Mouse (Mus musculus): ENCODE measurements at regions not wholly inside any gene's neighbourhood (a gene's known extent, or its start where the extent isn't known, plus 50 kb on each side); places are given as distances from the start of the nearest gene placed in this dataset.

DNA sequence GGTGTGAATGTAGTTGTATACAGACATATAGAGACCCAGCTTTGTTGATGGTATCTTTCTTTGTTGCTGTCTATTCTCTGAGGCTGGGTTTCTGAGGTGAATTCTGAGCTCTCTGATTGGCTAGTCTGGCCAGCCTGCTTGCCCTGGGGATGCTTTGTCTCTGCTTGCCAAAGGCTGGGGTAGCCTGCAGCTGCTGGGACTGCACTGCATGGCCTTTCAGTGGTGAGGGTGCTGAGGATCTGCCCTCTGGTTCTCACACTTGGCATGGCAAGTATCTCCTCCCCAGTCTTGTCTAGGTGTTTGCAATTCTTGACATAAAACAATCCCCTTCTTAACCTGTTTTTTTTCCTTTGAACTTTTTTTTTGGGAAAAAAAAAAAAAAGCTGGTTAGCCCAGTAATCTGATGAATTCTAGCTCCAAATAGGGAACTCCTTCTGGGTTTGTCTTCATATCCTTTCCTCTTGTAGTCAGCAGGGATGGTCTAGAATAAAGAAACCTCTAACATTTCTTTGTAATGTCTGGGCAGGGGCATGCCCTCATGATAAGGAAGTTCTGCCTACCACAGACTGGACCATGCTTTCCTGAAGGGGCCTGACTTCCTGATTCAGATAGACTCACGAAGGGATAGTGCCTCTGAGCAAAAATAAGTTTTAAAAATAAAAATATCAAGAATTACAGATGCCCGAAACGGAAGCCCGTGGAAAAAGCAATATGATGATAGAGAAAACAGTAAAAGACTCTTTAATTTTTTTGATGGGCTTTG is 85.4 kb downstream of the Cxcr4 start:
- TF ChIP-seq CTCF (IDR thresholded peaks at IDR 0.05; ENCODE audit: low read depth, low read length) (no peak), POLR2A (IDR thresholded peaks at IDR 0.05; ENCODE audit: insufficient read depth, low read length) (no peak), EP300 (IDR thresholded peaks at IDR 0.05; ENCODE audit: insufficient read depth, low read depth, low read length) (no peak)
